Mouse (Mus musculus) left cerebral cortex, adult 2 months (tissue): ENCODE measurements at regions not wholly inside any gene's neighbourhood (a gene's known extent, or its start where the extent isn't known, plus 50 kb on each side); places are given as distances from the start of the nearest gene placed in this dataset.

Experiments
- DNase-seq, 2 experiments: peaks; one replicate each; pipeline ENCODE4 v3.0.0; 2021 to 2022; ENCODE audit warnings: low spot score in 2 of 2, mixed read lengths in 1 of 2; ENCODE audit errors: extremely low spot score in 1 of 2
- H3K27ac ChIP-seq: fragments of 200-600 bp; 2 replicates; pipeline ENCODE4 v1.8.1; 2022
- H3K4me3 ChIP-seq: fragments of 200-600 bp; 2 replicates; pipeline ENCODE4 v1.8.1; 2022
- CTCF ChIP-seq: fragments of 200-600 bp; IDR thresholded peaks from 2 replicates; pipeline ENCODE4 v1.8.1; 2022; ENCODE audit warnings: antibody characterized with exemption, mild to moderate bottlenecking, moderate library complexity
- intact Hi-C: fragments of 180-260 bp; cut with DNase I; formaldehyde crosslinking; loops from one replicate; pipeline ENCODE4 v1.15.1; 2025

GRCm38 (mm10) chr12:77539661-77540431, 301.9 kb downstream of the Fut8 start:
- no peak for TF ChIP-seq CTCF
- intact Hi-C loops = no loop called here
- Histone ChIP-seq H3K4me3 (no peak overlapping the region), H3K27ac (no peak overlapping the region)
- no peak for DNase-seq

GRCm38 (mm10) chr12:77541051-77541765, 303.3 kb downstream of the Fut8 start:
- no peak overlapping the region for H3K4me3 ChIP-seq
- no peak for DNase-seq
- no peak for TF ChIP-seq CTCF
- H3K27ac ChIP-seq = no peak overlapping the region
- intact Hi-C loops = no loop called here

DNA sequence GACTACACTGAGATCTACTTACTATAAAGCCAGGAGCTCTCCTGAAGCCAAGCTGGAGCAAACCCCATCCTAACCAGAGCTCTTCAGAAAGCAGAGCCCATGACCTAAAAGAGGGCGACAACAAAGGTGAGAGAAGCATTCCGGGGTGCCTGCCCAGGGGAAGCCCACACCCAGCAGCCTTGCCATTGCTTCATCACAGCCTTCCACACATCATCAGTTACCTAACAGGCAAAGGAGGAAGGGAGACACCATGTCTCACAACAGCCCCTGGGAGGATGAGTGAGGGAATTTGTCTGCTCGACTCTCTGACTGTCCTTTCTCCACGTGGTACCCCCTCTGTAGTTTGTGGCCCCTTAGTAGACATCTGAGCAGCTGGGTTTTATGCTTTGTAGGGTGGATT, 303.9 kb downstream of the Fut8 start:
- no peak for DNase-seq
- intact Hi-C loops = no loop called here
- no peak for TF ChIP-seq CTCF
- Histone ChIP-seq H3K4me3 (no peak overlapping the region), H3K27ac (no peak overlapping the region)

- no peak for TF ChIP-seq CTCF
- no peak overlapping the region for H3K27ac ChIP-seq
- intact Hi-C loops = no loop called here
- DNase-seq = no peak
- H3K4me3 ChIP-seq = no peak overlapping the region
These were observed 305.7 kb downstream of the Fut8 start for GRCm38 (mm10) chr12:77543651-77544050.

DNA sequence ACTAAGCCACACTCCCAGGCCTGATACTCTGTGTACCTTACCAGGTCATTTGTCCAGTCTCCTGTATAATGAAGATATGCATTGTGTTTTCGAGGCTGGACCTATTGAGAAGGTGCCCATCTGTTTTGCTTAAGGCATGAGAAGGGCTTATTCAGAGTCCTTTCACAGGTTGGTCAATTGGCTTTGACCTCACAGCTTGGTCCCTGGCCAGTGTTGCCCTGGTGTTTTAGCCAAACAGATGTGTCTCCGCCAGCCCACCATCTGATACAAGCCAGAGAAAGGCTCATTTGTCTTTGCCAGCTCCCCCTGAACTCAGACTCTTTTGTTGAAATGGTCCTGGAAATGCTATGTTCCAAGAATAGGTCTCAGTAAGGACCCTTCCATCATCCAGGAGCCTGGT, 308.2 kb downstream of the Fut8 start:
- no peak for DNase-seq
- Histone ChIP-seq H3K27ac (no peak overlapping the region), H3K4me3 (no peak overlapping the region)
- intact Hi-C loops = no loop called here
- no peak for TF ChIP-seq CTCF

GRCm38 (mm10) chr12:77568286-77568685, 330.4 kb downstream of the Fut8 start:
- DNase-seq = peak; percentile 42 to 43
- TF ChIP-seq CTCF = peak; percentile 77
- no peak overlapping the region for H3K27ac ChIP-seq
- intact Hi-C loops = loop anchor here (1.0 to 10.0 kb wide), 3 partner anchors 203 to 568 kb away; no protein-coding TSS in a partner anchor
- no peak overlapping the region for H3K4me3 ChIP-seq

GRCm38 (mm10) chr12:77570501-77570900, 332.6 kb downstream of the Fut8 start:
- no peak for DNase-seq
- intact Hi-C loops = loop anchor here (5.0 to 10.0 kb wide), 2 partner anchors 97 to 214 kb away; no protein-coding TSS in a partner anchor
- Histone ChIP-seq H3K27ac (no peak overlapping the region), H3K4me3 (no peak overlapping the region)
- peak; percentile 42 for TF ChIP-seq CTCF

- DNase-seq = no peak
- intact Hi-C loops = loop anchor here (5.0 to 10.0 kb wide), 2 partner anchors 96 to 214 kb away; no protein-coding TSS in a partner anchor
These were observed 333.1 kb downstream of the Fut8 start for GRCm38 (mm10) chr12:77571071-77571470.

GRCm38 (mm10) chr12:77575046-77575445, 337.1 kb downstream of the Fut8 start:
- no peak for DNase-seq
- Histone ChIP-seq H3K4me3 (no peak overlapping the region), H3K27ac (no peak overlapping the region)
- intact Hi-C loops = loop anchor here (10.0 kb wide), 1 partner anchor 210 kb away; no protein-coding TSS in a partner anchor
- TF ChIP-seq CTCF = no peak

More at GRCm38 (mm10) chr12:77571071-77571470, 333.1 kb downstream of the Fut8 start:
- TF ChIP-seq CTCF = no peak
- H3K27ac ChIP-seq = no peak overlapping the region
- H3K4me3 ChIP-seq = no peak overlapping the region

GRCm38 (mm10) chr12:77588297-77588696, 350.4 kb downstream of the Fut8 start:
- no peak for TF ChIP-seq CTCF
- DNase-seq = no peak
- intact Hi-C loops = no loop called here
- Histone ChIP-seq H3K27ac (no peak overlapping the region), H3K4me3 (no peak overlapping the region)

GRCm38 (mm10) chr12:77589416-77589815, 351.5 kb downstream of the Fut8 start:
- no peak for TF ChIP-seq CTCF
- no peak for DNase-seq
- intact Hi-C loops = no loop called here
- Histone ChIP-seq H3K27ac (no peak overlapping the region), H3K4me3 (no peak overlapping the region)

GRCm38 (mm10) chr12:77594092-77594491, 356.2 kb downstream of the Fut8 start:
- no peak for TF ChIP-seq CTCF
- H3K4me3 ChIP-seq = no peak overlapping the region
- no peak overlapping the region for H3K27ac ChIP-seq
- intact Hi-C loops = no loop called here
- DNase-seq = no peak
